Mouse (Mus musculus) myocyte (in vitro differentiated cells): ENCODE measurements around the gene Wdtc1. TPM values are rescaled to one million over a fixed set of nuclear protein-coding genes. Genes with fewer than 3 reads are reported as not detected.

Experiments
- H3K27me3 ChIP-seq: one replicate; pipeline ENCODE4 v1.6.1; 2011; ENCODE audit not compliant: control insufficient read depth, insufficient read depth, insufficient read length
- H3K36me3 ChIP-seq: one replicate; pipeline ENCODE4 v1.6.1; 2011; ENCODE audit not compliant: control insufficient read depth, insufficient read depth
- H3K4me2 ChIP-seq: one replicate; pipeline ENCODE4 v1.6.1; 2011; ENCODE audit warnings: low read depth, control low read depth
- H3K4me3 ChIP-seq: one replicate; pipeline ENCODE4 v1.5.1; 2011; ENCODE audit warnings: mild to moderate bottlenecking, control low read depth, moderate library complexity
- H3K79me2 ChIP-seq: one replicate; pipeline ENCODE4 v1.6.1; 2011; ENCODE audit not compliant: control insufficient read depth, insufficient read depth
- H3ac ChIP-seq: one replicate; pipeline ENCODE4 v1.6.1; 2011; ENCODE audit not compliant: control insufficient read depth, insufficient read length
- CEBPB ChIP-seq: IDR thresholded peaks from 2 replicates; pipeline ENCODE4 v1.6.1; 2011; ENCODE audit warnings: mild to moderate bottlenecking, moderate library complexity; ENCODE audit not compliant: poor library complexity, insufficient read depth, severe bottlenecking
- E2F4 ChIP-seq: IDR thresholded peaks from one replicate; pipeline ENCODE4 v1.6.1; 2011; ENCODE audit warnings: mild to moderate bottlenecking, control low read depth, moderate library complexity; ENCODE audit not compliant: insufficient read depth
- MAX ChIP-seq: IDR thresholded peaks from one replicate; pipeline ENCODE4 v1.6.1; 2011; ENCODE audit warnings: low read depth, mild to moderate bottlenecking, control low read depth
- MYOD1 ChIP-seq, 3 experiments: IDR thresholded peaks; one replicate each; pipeline ENCODE4 v1.6.1; 2011; ENCODE audit warnings: control low read depth in 2 of 3, low read depth in 2 of 3, mild to moderate bottlenecking in 2 of 3, moderate library complexity in 1 of 3; ENCODE audit not compliant: insufficient read length in 2 of 3, control insufficient read depth in 1 of 3
- MYOG ChIP-seq, 3 experiments: IDR thresholded peaks; one replicate each; pipeline ENCODE4 v1.6.1; 2011; ENCODE audit warnings: control low read depth in 2 of 3, low read depth in 2 of 3, mild to moderate bottlenecking in 2 of 3; ENCODE audit not compliant: insufficient read length in 2 of 3, control insufficient read depth in 1 of 3, insufficient read depth in 1 of 3
- POLR2A ChIP-seq: IDR thresholded peaks from one replicate; pipeline ENCODE4 v1.6.1; 2011; ENCODE audit warnings: low read depth, mild to moderate bottlenecking, control low read depth, moderate library complexity; ENCODE audit not compliant: insufficient read length
- POLR2AphosphoS2 ChIP-seq: IDR thresholded peaks from one replicate; pipeline ENCODE4 v1.6.1; 2011; ENCODE audit warnings: low read depth, control low read depth; ENCODE audit not compliant: insufficient read length
- REST ChIP-seq: IDR thresholded peaks from one replicate; pipeline ENCODE4 v1.6.1; 2011; ENCODE audit warnings: mild to moderate bottlenecking, control low read depth, moderate library complexity; ENCODE audit not compliant: insufficient read depth, insufficient read length
- SRF ChIP-seq: IDR thresholded peaks from one replicate; pipeline ENCODE4 v1.6.1; 2011; ENCODE audit warnings: low read depth; ENCODE audit not compliant: control insufficient read depth, insufficient read length
- TCF12 ChIP-seq: IDR thresholded peaks from one replicate; pipeline ENCODE4 v1.6.1; 2011; ENCODE audit warnings: mild to moderate bottlenecking, control low read depth; ENCODE audit not compliant: poor library complexity, insufficient read depth, severe bottlenecking
- TCF3 ChIP-seq: IDR thresholded peaks from one replicate; pipeline ENCODE4 v1.6.1; 2011; ENCODE audit warnings: low read depth, control low read depth; ENCODE audit not compliant: insufficient read length
- USF1 ChIP-seq: IDR thresholded peaks from one replicate; pipeline ENCODE4 v1.6.1; 2011; ENCODE audit warnings: low read depth, mild to moderate bottlenecking, control low read depth, moderate library complexity
- polyA plus RNA-seq: library from polyadenylated mRNA; unstranded; fragments of >200 nt; fragmentation: generic; extraction: Trizol; gene quantifications from one replicate; pipeline ENCODE4 v1.2.1, GENCODE M21; 2012; ENCODE audit warnings: missing spikeins

Gene Wdtc1
- polyA plus RNA-seq, 1 experiment: 53.1 TPM

GRCm38 (mm10) chr4:133247806-133248449 lies 105.4 kb downstream of the Wdtc1 start:
- H3ac ChIP-seq: no peak overlapping the region
- no peaks in the 10 kb centered on the region for H3K27me3 ChIP-seq

GRCm38 (mm10) chr4:133247072-133247471 lies 106.2 kb downstream of the Wdtc1 start:
- no peaks in the 10 kb centered on the region for H3K27me3 ChIP-seq
- H3ac ChIP-seq: no peak overlapping the region
- no peak overlapping the region for H3K4me2 ChIP-seq
- H3K4me3 ChIP-seq: no peak overlapping the region
- TF ChIP-seq POLR2A: no peak
- no peak for TF ChIP-seq REST
- no peak for TF ChIP-seq MAX
- no peaks in the 10 kb centered on the region for H3K79me2 ChIP-seq
- H3K36me3 ChIP-seq: no peaks in the 10 kb centered on the region

More at GRCm38 (mm10) chr4:133247806-133248449, 105.4 kb downstream of the Wdtc1 start:
- Histone ChIP-seq H3K4me2 (no peak overlapping the region), H3K79me2 (no peaks in the 10 kb centered on the region), H3K4me3 (no peak overlapping the region), H3K36me3 (no peaks in the 10 kb centered on the region)
- no peak for TF ChIP-seq E2F4
- TF ChIP-seq POLR2A: no peak
- no peak for TF ChIP-seq CEBPB
- no peak for TF ChIP-seq POLR2AphosphoS2
- TF ChIP-seq SRF: no peak
- TF ChIP-seq MYOG (IDR thresholded peaks at IDR 0.05; ENCODE audit: control insufficient read depth in 1 of 3, insufficient read depth in 1 of 3, insufficient read length in 2 of 3, low read depth in 2 of 3): no peak
- no peak for TF ChIP-seq TCF12
- no peak for TF ChIP-seq MAX
- no peak for TF ChIP-seq REST
- no peak for TF ChIP-seq TCF3

- H3ac ChIP-seq: no peak overlapping the region
- no peak overlapping the region for H3K4me3 ChIP-seq
- no peaks in the 10 kb centered on the region for H3K79me2 ChIP-seq
- TF ChIP-seq TCF12: no peak
- TF ChIP-seq POLR2A: no peak
- no peak for TF ChIP-seq USF1
- no peak for TF ChIP-seq TCF3
- no peak for TF ChIP-seq MAX
- TF ChIP-seq E2F4: no peak
- TF ChIP-seq CEBPB: no peak
- TF ChIP-seq SRF: no peak
- TF ChIP-seq REST: no peak
- TF ChIP-seq MYOG (IDR thresholded peaks at IDR 0.05; ENCODE audit: control insufficient read depth in 1 of 3, insufficient read depth in 1 of 3, insufficient read length in 2 of 3, low read depth in 2 of 3): no peak
- no peak for TF ChIP-seq POLR2AphosphoS2
- no peak for TF ChIP-seq MYOD1 (IDR thresholded peaks at IDR 0.05; ENCODE audit: control insufficient read depth in 1 of 3, insufficient read length in 2 of 3, low read depth in 2 of 3)
- no peak overlapping the region for H3K4me2 ChIP-seq
- no peaks in the 10 kb centered on the region for H3K36me3 ChIP-seq
- H3K27me3 ChIP-seq: no peaks in the 10 kb centered on the region
Measured at GRCm38 (mm10) chr4:133244289-133244688, 109.0 kb downstream of the Wdtc1 start.

GRCm38 (mm10) chr4:133243538-133243937 lies 109.7 kb downstream of the Wdtc1 start:
- Histone ChIP-seq H3K27me3 (no peaks in the 10 kb centered on the region), H3ac (no peak overlapping the region), H3K36me3 (no peaks in the 10 kb centered on the region), H3K4me3 (no peak overlapping the region), H3K4me2 (no peak overlapping the region), H3K79me2 (no peaks in the 10 kb centered on the region)
- TF ChIP-seq REST (no peak), TCF3 (no peak), USF1 (no peak), MAX (no peak), POLR2A (no peak), TCF12 (no peak), CEBPB (no peak), POLR2AphosphoS2 (no peak), MYOD1 (IDR thresholded peaks at IDR 0.05; ENCODE audit: control insufficient read depth in 1 of 3, insufficient read length in 2 of 3, low read depth in 2 of 3) (no peak), E2F4 (no peak)

- Histone ChIP-seq H3K4me2 (peak overlapping the region; percentile 90), H3K79me2 (no peaks in the 10 kb centered on the region), H3ac (no peak overlapping the region), H3K27me3 (no peaks in the 10 kb centered on the region), H3K4me3 (peak overlapping the region; percentile 25), H3K36me3 (no peaks in the 10 kb centered on the region)
- TF ChIP-seq USF1: no peak
- TF ChIP-seq CEBPB: no peak
- TF ChIP-seq E2F4: no peak
- TF ChIP-seq POLR2A: no peak
- TF ChIP-seq SRF: no peak
- no peak for TF ChIP-seq POLR2AphosphoS2
- TF ChIP-seq REST: no peak
- TF ChIP-seq MYOD1 (IDR thresholded peaks at IDR 0.05; ENCODE audit: control insufficient read depth in 1 of 3, insufficient read length in 2 of 3, low read depth in 2 of 3): no peak
- no peak for TF ChIP-seq TCF3
- TF ChIP-seq TCF12: no peak
- no peak for TF ChIP-seq MYOG (IDR thresholded peaks at IDR 0.05; ENCODE audit: control insufficient read depth in 1 of 3, insufficient read depth in 1 of 3, insufficient read length in 2 of 3, low read depth in 2 of 3)
- no peak for TF ChIP-seq MAX
Measured at GRCm38 (mm10) chr4:133242710-133243109, 110.6 kb downstream of the Wdtc1 start.

Other genes starting within 250 kb of the Wdtc1 start
- 62.0 TPM for gene Wasf2, start 223.0 kb downstream of the Wdtc1 start, polyA plus RNA-seq
- gene Cd164l2, start 141.3 kb downstream of the Wdtc1 start, polyA plus RNA-seq: 0.22 TPM
- 0.40 TPM for gene Gpr3, start 140.9 kb downstream of the Wdtc1 start, polyA plus RNA-seq
- 4.6 TPM for gene Map3k6, start 112.7 kb downstream of the Wdtc1 start, polyA plus RNA-seq
- gene Sytl1, start 90.4 kb downstream of the Wdtc1 start, polyA plus RNA-seq: 3.4 TPM
- 66.9 TPM for gene Tmem222, start 75.7 kb downstream of the Wdtc1 start, polyA plus RNA-seq
- gene Slc9a1, start 16.2 kb upstream of the Wdtc1 start, polyA plus RNA-seq: 23.3 TPM
- gene Tent5b, start 126.7 kb upstream of the Wdtc1 start, polyA plus RNA-seq: 3.3 TPM
- 0.37 TPM for gene Trnp1, start 145.1 kb upstream of the Wdtc1 start, polyA plus RNA-seq
- 0.01 TPM for gene Kdf1, start 165.5 kb upstream of the Wdtc1 start, polyA plus RNA-seq
- 130 TPM for gene Nudc, start 192.5 kb upstream of the Wdtc1 start, polyA plus RNA-seq
- not detected for gene Nr0b2, start 199.9 kb upstream of the Wdtc1 start, polyA plus RNA-seq
- gene Gpatch3, start 221.3 kb upstream of the Wdtc1 start, polyA plus RNA-seq: 4.1 TPM
- 32.2 TPM for gene Gpn2, start 230.9 kb upstream of the Wdtc1 start, polyA plus RNA-seq
- 0.56 TPM for gene Sfn, start 248.7 kb upstream of the Wdtc1 start, polyA plus RNA-seq